Mouse (Mus musculus) stomach, embryonic 14.5 days (tissue): ENCODE measurements around the gene Hsd17b1. TPM values are rescaled to one million over a fixed set of nuclear protein-coding genes. Genes with fewer than 3 reads are reported as not detected.

ENCODE experiments used
- ATAC-seq: fragments of 200-750 bp; cut with Nextera tagmentation; 2 replicates; pipeline ENCODE4 v1.8.0; 2017; ENCODE audit warnings: low read depth, moderate TSS enrichment; ENCODE audit not compliant: insufficient number of reproducible peaks, insufficient read depth, low FRiP score
- H3K27ac ChIP-seq: fragments of 300-500 bp; sonication (generic); 2 replicates; pipeline ENCODE4 v1.5.1; 2014; ENCODE audit warnings: mild to moderate bottlenecking, low read length, moderate library complexity, mixed read lengths
- H3K27me3 ChIP-seq: fragments of 300-500 bp; sonication (generic); 2 replicates; pipeline ENCODE4 v1.6.1; 2014; ENCODE audit warnings: low read length, control low read depth, mixed read lengths; ENCODE audit not compliant: control insufficient read depth, insufficient read depth
- H3K36me3 ChIP-seq: fragments of 300-500 bp; sonication (generic); 2 replicates; pipeline ENCODE4 v1.6.1; 2014; ENCODE audit warnings: mild to moderate bottlenecking, control low read depth, low read length, moderate library complexity, mixed read lengths; ENCODE audit not compliant: control insufficient read depth, insufficient read depth
- H3K4me1 ChIP-seq: fragments of 300-500 bp; sonication (generic); 2 replicates; pipeline ENCODE4 v1.6.1; 2014; ENCODE audit warnings: low read length, control low read depth, mixed read lengths; ENCODE audit not compliant: control insufficient read depth, insufficient read depth
- H3K4me2 ChIP-seq: fragments of 300-500 bp; sonication (generic); replicated peaks from 2 replicates; pipeline ENCODE4 v1.6.1; 2014; ENCODE audit warnings: low read depth, low read length, control low read depth
- H3K4me3 ChIP-seq: fragments of 300-500 bp; sonication (generic); 2 replicates; pipeline ENCODE4 v1.5.1; 2014; ENCODE audit warnings: low read depth, low read length, control low read depth
- H3K9ac ChIP-seq: fragments of 300-500 bp; sonication (generic); replicated peaks from 2 replicates; pipeline ENCODE4 v1.6.1; 2014; ENCODE audit warnings: low read depth, mild to moderate bottlenecking, control low read depth, low read length, moderate library complexity, mixed read lengths
- H3K9me3 ChIP-seq: fragments of 300-500 bp; sonication (generic); 2 replicates; pipeline ENCODE4 v1.6.1; 2016; ENCODE audit warnings: low read depth, low read length, control low read depth; ENCODE audit not compliant: control insufficient read depth
- WGBS: fragments of 180-500 bp; shearing (Covaris S2); extraction: QIAGEN DNeasy Blood & Tissue Kit; methylation state at CpG from one replicate; pipeline ENCODE4 v1.1.7; 2014; 5-methylcytosine and 5-hydroxymethylcytosine counted together
- polyA plus RNA-seq: library from polyadenylated mRNA; unstranded; fragments of >200 nt; fragmentation: Nextera tagmentation; extraction: Ambion mirVana; gene quantifications from 2 replicates; pipeline ENCODE4 v1.2.1, GENCODE M21; 2014

The Hsd17b1 gene
- polyA plus RNA-seq, 1 experiment from 2014 or later: not detected

GRCm38 (mm10) chr11:101098231-101098630, 20.0 kb downstream of the Hsd17b1 start:
- Histone ChIP-seq H3K27ac (no peak overlapping the region), H3K4me1 (peaks cover 6% of the 10 kb centered on the region; the same call in 1 of the 2 replicates), H3K36me3 (peaks cover 59% of the 10 kb centered on the region), H3K27me3 (no peaks in the 10 kb centered on the region), H3K4me3 (no peak overlapping the region), H3K9ac (no peak overlapping the region), H3K9me3 (no peaks in the 10 kb centered on the region), H3K4me2 (no peak overlapping the region)
- no peak for ATAC-seq
- WGBS: 88% methylated on average over 8 of the region's 8 CpGs

- no peaks in the 10 kb centered on the region for H3K27me3 ChIP-seq
- peaks cover 53% of the 10 kb centered on the region for H3K36me3 ChIP-seq
- H3K4me2 ChIP-seq: no peak overlapping the region
- no peaks in the 10 kb centered on the region for H3K9me3 ChIP-seq
- H3K9ac ChIP-seq: no peak overlapping the region
- no peaks in the 10 kb centered on the region for H3K4me1 ChIP-seq
- H3K27ac ChIP-seq: peak overlapping the region; percentile 72; the same call in 1 of the 2 replicates
- 77% methylated on average over 5 of the region's 5 CpGs for WGBS
- ATAC-seq: no peak
- no peak overlapping the region for H3K4me3 ChIP-seq
These were observed 24.8 kb downstream of the Hsd17b1 start for GRCm38 (mm10) chr11:101103011-101103410.

GRCm38 (mm10) chr11:101109351-101109750, 31.1 kb downstream of the Hsd17b1 start:
- no peak overlapping the region for H3K4me2 ChIP-seq
- H3K4me1 ChIP-seq: peaks cover 5% of the 10 kb centered on the region; the same call in 1 of the 2 replicates
- H3K27ac ChIP-seq: no peak overlapping the region
- H3K9ac ChIP-seq: no peak overlapping the region
- H3K27me3 ChIP-seq: no peaks in the 10 kb centered on the region
- no peaks in the 10 kb centered on the region for H3K9me3 ChIP-seq
- H3K4me3 ChIP-seq: no peak overlapping the region
- peaks cover 5% of the 10 kb centered on the region; the same call in 1 of the 2 replicates for H3K36me3 ChIP-seq
- 76% methylated on average over 4 of the region's 4 CpGs for WGBS
- no peak for ATAC-seq

DNA sequence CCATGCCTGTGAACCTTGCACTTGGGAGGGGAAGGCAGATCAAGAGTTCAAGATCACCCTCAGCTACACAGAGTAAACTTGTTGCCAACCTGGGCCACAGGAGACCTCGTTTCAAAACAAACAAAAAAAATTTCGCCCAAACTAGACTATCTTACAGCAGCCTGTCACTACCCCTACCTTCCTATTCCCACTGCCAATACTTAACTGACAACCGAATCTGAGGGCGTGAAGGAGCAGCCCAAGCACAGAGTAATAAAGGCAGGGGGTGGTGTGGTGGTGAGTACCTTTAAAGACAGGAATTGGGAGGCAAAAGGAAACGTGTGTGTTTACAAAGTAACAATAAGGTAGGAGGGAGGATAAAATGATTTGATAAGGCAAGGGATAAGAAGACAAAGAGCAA, 32.5 kb downstream of the Hsd17b1 start:
- no peak for ATAC-seq
- H3K36me3 ChIP-seq: peaks cover 5% of the 10 kb centered on the region; the same call in 1 of the 2 replicates
- no peak overlapping the region for H3K27ac ChIP-seq
- 43% methylated on average over 5 of the region's 5 CpGs for WGBS
- no peak overlapping the region for H3K4me2 ChIP-seq
- no peaks in the 10 kb centered on the region for H3K9me3 ChIP-seq
- H3K27me3 ChIP-seq: no peaks in the 10 kb centered on the region
- no peak overlapping the region for H3K9ac ChIP-seq
- H3K4me1 ChIP-seq: peaks cover 5% of the 10 kb centered on the region; the same call in 1 of the 2 replicates
- no peak overlapping the region for H3K4me3 ChIP-seq

DNA sequence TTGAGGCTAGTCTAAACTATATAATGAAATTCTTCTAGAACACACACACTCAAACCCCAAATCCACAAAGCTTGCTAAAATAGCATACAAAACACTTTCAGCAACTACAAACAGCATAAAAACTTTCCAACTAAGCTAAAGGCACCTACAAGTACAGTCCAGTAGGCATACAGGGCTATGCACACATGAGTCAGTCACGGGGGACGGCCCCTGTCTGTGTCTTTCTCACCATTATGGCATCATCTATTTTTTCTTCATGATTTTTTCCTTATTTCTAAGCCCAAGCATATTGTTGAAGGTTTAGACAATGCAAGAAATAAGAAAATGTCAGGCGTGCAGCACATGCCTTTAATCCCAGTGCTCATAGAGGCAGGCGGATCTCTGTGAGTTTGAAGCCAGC, 33.0 kb downstream of the Hsd17b1 start:
- Histone ChIP-seq H3K4me2 (no peak overlapping the region), H3K36me3 (peaks cover 5% of the 10 kb centered on the region; the same call in 1 of the 2 replicates), H3K9me3 (no peaks in the 10 kb centered on the region), H3K4me3 (no peak overlapping the region), H3K27ac (no peak overlapping the region), H3K27me3 (no peaks in the 10 kb centered on the region), H3K4me1 (peaks cover 5% of the 10 kb centered on the region; the same call in 1 of the 2 replicates), H3K9ac (no peak overlapping the region)
- 82% methylated on average over 4 of the region's 4 CpGs for WGBS
- ATAC-seq: no peak

- no peak overlapping the region for H3K4me3 ChIP-seq
- H3K4me1 ChIP-seq: peaks cover 5% of the 10 kb centered on the region; the same call in 1 of the 2 replicates
- no peak overlapping the region for H3K9ac ChIP-seq
- H3K27ac ChIP-seq: no peak overlapping the region
- WGBS: 94% methylated on average over 3 of the region's 3 CpGs
- no peaks in the 10 kb centered on the region for H3K9me3 ChIP-seq
- H3K4me2 ChIP-seq: no peak overlapping the region
- H3K27me3 ChIP-seq: no peaks in the 10 kb centered on the region
- H3K36me3 ChIP-seq: peaks cover 5% of the 10 kb centered on the region; the same call in 1 of the 2 replicates
- ATAC-seq: no peak
These were observed 34.0 kb downstream of the Hsd17b1 start for GRCm38 (mm10) chr11:101112186-101112585.

DNA sequence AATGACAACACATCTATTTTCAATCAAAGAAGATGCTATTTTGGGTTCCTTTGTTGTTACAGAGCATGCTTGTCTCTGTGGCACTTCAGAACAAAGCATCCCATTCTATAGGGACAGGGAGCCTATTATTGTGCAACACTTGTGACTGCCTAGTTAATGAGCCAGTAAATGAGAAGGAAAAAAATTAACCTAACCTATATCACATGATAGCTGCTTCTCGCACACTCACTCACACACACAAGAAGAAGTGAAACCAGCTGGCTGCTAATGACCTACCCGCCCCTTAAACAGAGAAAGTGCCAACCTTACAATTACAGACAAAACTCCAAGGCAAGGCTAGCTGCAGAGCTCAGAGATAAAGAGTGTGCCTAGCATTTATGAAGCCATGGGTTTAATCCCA, 37.4 kb downstream of the Hsd17b1 start:
- WGBS: 77% methylated on average over 2 of the region's 2 CpGs
- ATAC-seq: no peak
- Histone ChIP-seq H3K4me2 (no peak overlapping the region), H3K27me3 (no peaks in the 10 kb centered on the region), H3K9me3 (no peaks in the 10 kb centered on the region), H3K4me3 (no peak overlapping the region), H3K27ac (no peak overlapping the region), H3K36me3 (no peaks in the 10 kb centered on the region), H3K4me1 (peaks cover 15% of the 10 kb centered on the region), H3K9ac (no peak overlapping the region)

DNA sequence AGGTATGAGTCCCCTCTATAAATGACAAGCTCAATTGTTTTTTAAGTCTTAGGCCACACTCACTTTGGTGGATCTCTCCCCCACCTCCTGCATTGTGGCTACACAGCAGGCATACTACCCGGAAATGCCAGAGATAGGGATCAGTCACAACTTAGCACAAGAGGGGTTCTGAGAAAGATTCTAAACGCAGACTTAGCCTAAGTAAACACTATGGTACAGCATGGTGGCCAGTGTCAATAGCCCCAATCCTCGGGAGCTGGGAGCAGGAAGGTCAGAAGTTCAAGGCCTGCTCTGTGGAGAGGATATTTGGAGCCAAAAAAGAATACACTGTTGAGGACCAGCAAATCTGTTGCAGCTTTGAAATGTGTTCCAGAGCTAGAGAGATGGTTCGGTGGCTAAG, 39.9 kb downstream of the Hsd17b1 start:
- ATAC-seq: no peak
- peak overlapping the region; percentile 89 for H3K9ac ChIP-seq
- peaks cover 3% of the 10 kb centered on the region; the same call in 1 of the 2 replicates for H3K36me3 ChIP-seq
- peaks cover 18% of the 10 kb centered on the region for H3K4me1 ChIP-seq
- H3K27ac ChIP-seq: no peak overlapping the region
- H3K4me3 ChIP-seq: peak overlapping the region; percentile 92
- no peaks in the 10 kb centered on the region for H3K9me3 ChIP-seq
- H3K27me3 ChIP-seq: no peaks in the 10 kb centered on the region
- H3K4me2 ChIP-seq: peak overlapping the region; percentile 80
- 31% methylated on average over 4 of the region's 4 CpGs for WGBS
